Mouse (Mus musculus) midbrain, embryonic 11.5 days (tissue): Measurements from ENCODE around the gene Tex2. TPM values are rescaled to one million over a fixed set of nuclear protein-coding genes. Genes with fewer than 3 reads are reported as not detected.

ENCODE experiments used
- ATAC-seq: fragments of 200-750 bp; cut with Nextera tagmentation; 2 replicates; pipeline ENCODE4 v1.8.0; 2017; ENCODE audit warnings: moderate TSS enrichment, moderate library complexity; ENCODE audit not compliant: low FRiP score
- DNase-seq: peaks from one replicate; pipeline ENCODE4 v3.0.0; 2015; ENCODE audit warnings: low spot score; ENCODE audit errors: missing footprints
- H3K27ac ChIP-seq: fragments of 300-500 bp; sonication (generic); 2 replicates; pipeline ENCODE4 v1.5.1; 2014; ENCODE audit warnings: low read depth, low read length
- H3K27me3 ChIP-seq: fragments of 300-500 bp; sonication (generic); 2 replicates; pipeline ENCODE4 v1.6.1; 2014; ENCODE audit warnings: mild to moderate bottlenecking, low read length, moderate library complexity, mixed read lengths; ENCODE audit not compliant: control insufficient read depth, insufficient read depth
- H3K36me3 ChIP-seq: fragments of 300-500 bp; sonication (generic); 2 replicates; pipeline ENCODE4 v1.6.1; 2014; ENCODE audit warnings: mild to moderate bottlenecking, low read length, moderate library complexity, mixed read lengths; ENCODE audit not compliant: control insufficient read depth, insufficient read depth
- H3K4me1 ChIP-seq: fragments of 300-500 bp; sonication (generic); 2 replicates; pipeline ENCODE4 v1.6.1; 2014; ENCODE audit warnings: low read length; ENCODE audit not compliant: control insufficient read depth, insufficient read depth
- H3K4me2 ChIP-seq: fragments of 300-500 bp; sonication (generic); 2 replicates; pipeline ENCODE4 v1.6.1; 2014; ENCODE audit warnings: mild to moderate bottlenecking, moderate library complexity
- H3K4me3 ChIP-seq: fragments of 300-500 bp; sonication (generic); 2 replicates; pipeline ENCODE4 v1.5.1; 2014; ENCODE audit warnings: low read depth, low read length
- H3K9ac ChIP-seq: fragments of 300-500 bp; sonication (generic); 2 replicates; pipeline ENCODE4 v1.6.1; 2014; ENCODE audit warnings: low read length
- H3K9me3 ChIP-seq: fragments of 300-500 bp; sonication (generic); 2 replicates; pipeline ENCODE4 v1.6.1; 2016; ENCODE audit warnings: low read length; ENCODE audit not compliant: control insufficient read depth
- WGBS: fragments of 180-500 bp; shearing (Covaris S2); extraction: QIAGEN DNeasy Blood & Tissue Kit; methylation state at CpG from one replicate; pipeline ENCODE4 v1.1.7; 2014; 5-methylcytosine and 5-hydroxymethylcytosine counted together
- polyA plus RNA-seq: library from polyadenylated mRNA; unstranded; fragments of >200 nt; fragmentation: Nextera tagmentation; extraction: Ambion mirVana; gene quantifications from 2 replicates; pipeline ENCODE4 v1.2.1, GENCODE M21; 2014

The Tex2 gene
- polyA plus RNA-seq, 1 experiment from 2014 or later, result 9.9 TPM

DNA sequence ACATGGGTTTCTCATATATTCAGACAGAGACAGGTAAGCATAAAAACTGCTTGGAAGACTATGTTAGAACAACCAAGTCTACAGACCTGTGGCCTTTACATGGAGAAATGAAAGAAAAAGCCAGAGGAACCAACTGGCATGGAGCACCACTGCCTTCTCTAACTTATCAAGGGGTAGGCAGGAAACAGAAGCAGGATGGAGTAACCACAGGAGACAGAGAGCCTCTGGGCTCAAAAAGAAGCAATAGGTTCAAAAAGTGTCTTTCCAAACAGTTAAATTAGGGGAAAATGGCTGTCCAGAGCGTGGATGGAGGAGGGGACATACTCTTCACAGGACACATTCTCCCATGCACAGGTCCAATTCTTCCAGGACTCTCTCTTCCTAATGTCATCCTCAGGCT is 141.6 kb downstream of the Tex2 start:
- no peak for ATAC-seq
- 100% methylated on average over 1 of the region's 1 CpGs for WGBS
- no peak overlapping the region for H3K4me3 ChIP-seq

DNA sequence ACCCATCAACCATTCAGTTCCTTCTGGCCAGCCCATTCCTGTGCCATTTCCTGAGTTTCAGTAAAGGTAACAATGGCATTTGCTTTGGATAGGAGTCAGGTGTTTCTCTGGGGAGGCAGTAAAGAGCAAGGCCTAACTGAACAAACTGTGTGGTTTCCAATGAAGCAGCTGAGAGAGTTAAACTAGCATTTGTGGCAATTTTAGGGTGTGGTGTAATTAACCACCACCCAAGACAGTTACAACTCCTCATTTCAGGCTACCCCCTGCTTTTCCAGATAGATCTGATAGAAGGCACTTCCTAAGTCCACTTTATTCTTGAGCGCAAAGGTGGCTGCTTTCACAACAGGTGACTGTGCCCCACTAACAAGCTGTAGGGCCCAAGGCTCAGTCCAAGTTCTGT is 144.7 kb downstream of the Tex2 start:
- no peaks in the 10 kb centered on the region for H3K9me3 ChIP-seq
- 96% methylated on average over 1 of the region's 1 CpGs for WGBS
- H3K27ac ChIP-seq, result no peak overlapping the region
- H3K4me1 ChIP-seq, result no peaks in the 10 kb centered on the region
- no peaks in the 10 kb centered on the region for H3K27me3 ChIP-seq
- H3K4me3 ChIP-seq, result no peak overlapping the region
- DNase-seq, result no peak
- no peak overlapping the region for H3K9ac ChIP-seq
- no peak for ATAC-seq
- no peaks in the 10 kb centered on the region for H3K36me3 ChIP-seq
- H3K4me2 ChIP-seq, result no peak overlapping the region

More for the DNA sequence above, 141.6 kb downstream of the Tex2 start:
- Histone ChIP-seq H3K27ac (no peak overlapping the region), H3K4me2 (no peak overlapping the region), H3K36me3 (no peaks in the 10 kb centered on the region), H3K9ac (no peak overlapping the region), H3K4me1 (no peaks in the 10 kb centered on the region), H3K9me3 (no peaks in the 10 kb centered on the region), H3K27me3 (no peaks in the 10 kb centered on the region)
- DNase-seq, result no peak

DNA sequence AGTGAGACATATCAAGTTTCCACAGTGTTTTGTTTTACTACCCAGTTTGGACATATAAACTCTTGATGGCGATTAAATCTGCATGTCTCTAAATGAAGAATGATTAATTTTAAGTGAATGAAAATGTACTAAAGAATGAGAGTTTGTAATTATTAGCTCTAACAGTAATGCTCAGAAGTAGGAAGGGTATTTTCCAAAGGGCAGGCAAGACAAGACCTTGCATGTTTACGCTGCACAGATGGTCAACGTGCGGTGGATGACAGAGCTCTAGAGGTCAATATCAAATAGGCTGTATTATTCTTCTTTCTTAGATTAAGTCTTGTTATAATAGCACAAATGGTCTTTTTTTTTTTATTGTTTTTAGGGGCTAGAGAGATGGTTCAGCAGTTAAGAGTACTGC is 147.3 kb downstream of the Tex2 start:
- Histone ChIP-seq H3K4me2 (no peak overlapping the region), H3K9ac (no peak overlapping the region), H3K4me1 (no peaks in the 10 kb centered on the region), H3K4me3 (no peak overlapping the region), H3K27ac (no peak overlapping the region), H3K27me3 (no peaks in the 10 kb centered on the region), H3K9me3 (no peaks in the 10 kb centered on the region), H3K36me3 (no peaks in the 10 kb centered on the region)
- DNase-seq, result no peak
- 88% methylated on average over 4 of the region's 4 CpGs for WGBS
- ATAC-seq, result no peak

DNA sequence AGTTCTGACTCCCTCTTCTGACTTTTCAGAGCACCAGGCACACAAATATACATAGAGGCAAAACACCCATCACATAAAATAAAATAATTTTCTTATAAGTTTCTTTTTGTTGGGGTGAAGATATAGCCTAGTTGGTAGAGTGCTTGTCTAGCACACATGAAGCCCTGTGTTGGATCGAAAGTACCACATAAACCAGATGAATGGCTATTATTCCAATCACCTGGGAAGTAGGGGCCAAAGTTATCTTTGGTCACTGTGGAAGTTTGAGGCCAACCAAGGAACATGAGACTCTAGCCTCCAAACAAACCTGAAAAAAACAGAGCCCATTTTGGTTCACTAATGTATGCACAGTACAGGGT is 147.7 kb downstream of the Tex2 start:
- Histone ChIP-seq H3K4me1 (no peaks in the 10 kb centered on the region), H3K27me3 (no peaks in the 10 kb centered on the region), H3K9ac (no peak overlapping the region), H3K4me2 (no peak overlapping the region), H3K27ac (no peak overlapping the region), H3K9me3 (no peaks in the 10 kb centered on the region), H3K4me3 (no peak overlapping the region), H3K36me3 (no peaks in the 10 kb centered on the region)
- WGBS, result 97% methylated on average over 1 of the region's 1 CpGs
- no peak for DNase-seq
- no peak for ATAC-seq

DNA sequence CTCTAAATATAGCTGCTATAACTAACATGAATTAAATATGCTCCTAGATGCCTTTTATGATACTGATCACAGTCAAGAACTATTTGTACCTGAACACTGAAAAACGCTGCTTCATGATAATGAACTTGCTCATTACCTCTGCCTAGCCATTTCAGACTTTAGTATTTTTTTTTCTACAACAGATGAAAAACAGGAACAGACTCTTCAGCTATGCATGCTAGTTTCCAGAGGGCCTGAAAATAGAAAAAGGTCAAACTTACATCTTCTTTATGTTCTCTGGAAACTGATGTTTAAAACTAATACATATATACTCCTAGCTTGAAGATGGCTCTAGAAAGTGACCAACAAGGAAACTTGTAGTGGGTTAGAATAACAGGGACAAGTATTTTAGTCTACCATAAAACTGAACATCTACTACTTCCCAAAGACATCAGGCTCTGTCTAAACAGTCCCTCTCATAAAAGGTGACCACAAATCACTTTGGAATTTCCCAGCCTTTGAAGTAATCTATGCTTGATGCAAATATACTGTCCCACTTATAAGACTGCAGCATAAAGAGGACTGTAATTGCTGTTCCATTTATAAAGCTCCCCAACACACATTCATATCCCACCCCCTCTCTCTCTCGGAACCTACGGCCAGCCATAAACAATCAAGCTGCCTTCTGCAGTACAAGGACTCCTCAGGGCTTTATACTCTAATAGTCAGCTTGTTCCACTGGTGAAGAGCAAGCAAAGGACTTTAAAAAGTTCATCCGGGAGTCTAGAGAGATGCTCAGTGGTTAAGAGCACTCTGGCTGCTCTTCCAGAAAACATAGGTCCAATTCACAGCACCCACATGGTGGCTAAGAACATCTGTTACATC is 148.3 kb downstream of the Tex2 start:
- Histone ChIP-seq H3K27ac (no peak overlapping the region), H3K4me2 (no peak overlapping the region), H3K9ac (no peak overlapping the region), H3K4me1 (no peaks in the 10 kb centered on the region), H3K36me3 (no peaks in the 10 kb centered on the region), H3K4me3 (no peak overlapping the region), H3K27me3 (no peaks in the 10 kb centered on the region), H3K9me3 (no peaks in the 10 kb centered on the region)
- DNase-seq, result no peak
- WGBS, result 90% methylated on average over 4 of the region's 4 CpGs
- ATAC-seq, result no peak

DNA sequence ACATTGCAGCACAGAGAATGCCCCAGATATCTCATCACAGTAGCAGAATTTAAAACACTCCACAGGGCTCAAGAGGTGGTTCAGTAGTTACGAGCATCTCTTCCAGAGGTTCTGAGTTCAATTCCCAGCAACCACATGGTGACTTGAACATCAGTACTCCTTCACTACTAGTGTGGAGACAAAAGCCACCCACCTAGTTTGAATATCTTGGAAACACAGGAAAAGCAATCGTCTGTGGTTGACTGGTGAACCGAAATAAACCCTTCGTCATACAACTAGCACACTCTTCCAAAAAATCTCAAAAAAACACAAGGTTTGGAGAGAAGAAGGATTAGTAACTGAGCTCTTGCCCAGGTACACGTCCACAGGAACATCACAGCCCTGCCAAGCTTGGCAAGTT is 149.4 kb downstream of the Tex2 start:
- no peak overlapping the region for H3K4me2 ChIP-seq
- no peak overlapping the region for H3K9ac ChIP-seq
- no peak overlapping the region for H3K27ac ChIP-seq
- ATAC-seq, result no peak
- H3K4me3 ChIP-seq, result no peak overlapping the region
- DNase-seq, result no peak
- H3K4me1 ChIP-seq, result no peaks in the 10 kb centered on the region
- WGBS, result 69% methylated on average over 5 of the region's 5 CpGs
- no peaks in the 10 kb centered on the region for H3K9me3 ChIP-seq
- no peaks in the 10 kb centered on the region for H3K27me3 ChIP-seq
- no peaks in the 10 kb centered on the region for H3K36me3 ChIP-seq

DNA sequence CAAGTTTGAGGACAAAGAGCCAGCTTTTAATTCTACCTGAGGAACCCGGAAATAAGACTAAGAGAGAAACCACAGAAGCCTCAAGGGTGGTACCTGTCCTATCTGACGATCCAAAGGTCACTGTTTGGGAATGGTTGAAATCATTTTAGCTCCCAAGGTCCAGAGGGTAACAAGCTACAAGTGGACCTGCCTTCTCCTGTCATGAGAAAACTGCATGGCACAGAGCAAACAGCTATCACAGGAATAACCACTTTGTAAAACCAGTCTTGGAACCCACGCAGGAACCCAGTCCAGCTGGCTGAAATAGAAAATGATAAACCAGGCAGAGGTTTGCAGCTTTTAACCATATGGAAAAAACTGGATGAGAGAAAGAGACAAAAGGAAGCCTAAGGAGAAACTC is 150.9 kb downstream of the Tex2 start:
- Histone ChIP-seq H3K27me3 (no peaks in the 10 kb centered on the region), H3K36me3 (no peaks in the 10 kb centered on the region), H3K4me1 (no peaks in the 10 kb centered on the region), H3K9ac (no peak overlapping the region), H3K9me3 (no peaks in the 10 kb centered on the region), H3K4me3 (no peak overlapping the region), H3K4me2 (no peak overlapping the region), H3K27ac (no peak overlapping the region)
- WGBS, result 83% methylated on average over 3 of the region's 3 CpGs
- no peak for ATAC-seq
- no peak for DNase-seq

DNA sequence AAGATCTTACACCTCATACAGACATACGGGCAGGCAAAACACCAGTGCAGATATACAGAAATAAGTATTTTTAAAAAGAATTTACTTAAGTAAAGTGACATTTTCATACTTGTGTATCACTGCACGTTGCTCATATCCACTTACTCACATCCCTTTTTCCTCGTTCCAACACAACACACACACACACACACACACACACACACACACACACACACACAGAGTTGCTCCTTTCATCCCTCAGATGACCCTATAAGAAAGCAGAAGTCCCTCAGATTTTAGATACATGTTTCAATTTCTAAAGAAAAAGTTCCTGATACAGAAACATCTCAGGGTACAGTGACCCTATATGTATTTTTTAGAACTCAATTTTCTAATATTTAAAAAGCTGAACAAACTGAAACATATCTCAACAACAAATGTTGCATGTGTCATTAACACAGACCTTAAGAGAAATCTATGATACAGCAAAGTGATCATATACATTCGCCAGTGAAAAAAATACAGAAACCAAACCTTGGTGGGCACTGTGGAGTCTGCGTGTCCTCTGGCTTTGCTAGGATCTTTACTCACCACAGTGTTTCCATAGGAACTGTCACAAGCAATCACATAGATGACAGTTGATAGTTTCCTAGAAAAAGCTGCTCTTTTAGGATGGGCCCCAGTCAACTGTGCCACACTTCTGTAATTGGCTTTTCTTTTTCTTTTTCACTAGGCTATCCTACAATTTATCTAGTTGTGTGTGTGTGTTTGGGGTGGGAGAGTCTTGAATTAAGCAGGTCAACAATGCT is 151.9 kb downstream of the Tex2 start:
- Histone ChIP-seq H3K4me1 (no peaks in the 10 kb centered on the region), H3K36me3 (no peaks in the 10 kb centered on the region), H3K4me2 (no peak overlapping the region), H3K9ac (no peak overlapping the region), H3K27me3 (no peaks in the 10 kb centered on the region), H3K9me3 (no peaks in the 10 kb centered on the region), H3K27ac (no peak overlapping the region), H3K4me3 (no peak overlapping the region)
- 84% methylated on average over 5 of the region's 5 CpGs for WGBS
- ATAC-seq (no peak), DNase-seq (no peak)

DNA sequence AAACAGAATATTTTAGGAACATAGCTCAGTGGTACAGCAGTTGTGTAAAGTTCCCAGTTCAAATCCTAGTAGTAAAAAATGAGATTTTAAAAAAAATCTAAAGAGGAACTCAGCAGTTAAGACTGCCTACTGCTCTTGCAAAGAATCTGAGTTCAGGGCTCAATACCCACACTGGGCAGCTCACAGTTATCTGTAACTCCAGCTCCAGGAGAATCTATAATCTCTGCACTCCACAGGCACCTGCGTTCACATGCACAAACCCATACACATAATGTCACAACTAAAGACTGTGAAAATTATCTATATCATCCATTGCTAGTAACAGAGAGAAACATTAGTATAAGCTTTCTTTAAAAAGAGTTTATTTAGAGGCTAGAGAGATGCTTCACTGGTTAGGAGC is 152.6 kb downstream of the Tex2 start:
- DNase-seq (no peak), ATAC-seq (no peak)
- no peak overlapping the region for H3K27ac ChIP-seq
- H3K36me3 ChIP-seq, result no peaks in the 10 kb centered on the region
- H3K27me3 ChIP-seq, result no peaks in the 10 kb centered on the region
- H3K4me2 ChIP-seq, result no peak overlapping the region
- H3K9me3 ChIP-seq, result no peaks in the 10 kb centered on the region
- H3K4me3 ChIP-seq, result no peak overlapping the region
- no peaks in the 10 kb centered on the region for H3K4me1 ChIP-seq
- WGBS, result 97% methylated on average over 1 of the region's 1 CpGs
- H3K9ac ChIP-seq, result no peak overlapping the region
